Mouse (Mus musculus) liver, postnatal 0 days (tissue): ENCODE results near the gene Arhgap29.

Experiments
- CTCF ChIP-seq: sonication (generic); IDR thresholded peaks from 2 replicates; pipeline ENCODE4 v1.5.1; 2016; ENCODE audit warnings: antibody characterized with exemption, low read depth
- EP300 ChIP-seq: IDR thresholded peaks from 2 replicates; pipeline ENCODE4 v1.6.1; 2016; ENCODE audit warnings: antibody characterized with exemption, low read depth, mild to moderate bottlenecking

DNA sequence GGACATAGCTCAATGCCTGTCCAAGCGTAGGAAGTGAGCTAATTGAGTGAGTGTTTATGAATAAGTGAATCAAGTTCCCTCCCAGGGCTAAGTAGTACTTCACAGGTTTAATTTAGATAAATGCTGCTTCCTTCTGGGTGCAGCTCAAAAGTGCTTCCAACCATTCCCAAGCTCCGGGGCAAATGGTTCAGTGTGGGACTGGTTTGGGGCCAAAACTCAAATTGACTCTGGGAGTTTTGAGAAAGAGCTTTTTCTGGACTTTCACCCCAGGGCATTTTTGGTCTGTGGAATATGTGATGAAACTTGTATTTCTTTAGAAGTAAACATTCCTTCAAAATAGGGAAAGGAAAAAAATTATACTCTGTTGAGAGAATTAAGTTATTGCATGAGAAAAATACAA lies 16.1 kb upstream of the Arhgap29 start:
- no peak for TF ChIP-seq CTCF
- no peak for TF ChIP-seq EP300
